Mouse (Mus musculus): ENCODE data around the gene Ms4a6c.

DNA sequence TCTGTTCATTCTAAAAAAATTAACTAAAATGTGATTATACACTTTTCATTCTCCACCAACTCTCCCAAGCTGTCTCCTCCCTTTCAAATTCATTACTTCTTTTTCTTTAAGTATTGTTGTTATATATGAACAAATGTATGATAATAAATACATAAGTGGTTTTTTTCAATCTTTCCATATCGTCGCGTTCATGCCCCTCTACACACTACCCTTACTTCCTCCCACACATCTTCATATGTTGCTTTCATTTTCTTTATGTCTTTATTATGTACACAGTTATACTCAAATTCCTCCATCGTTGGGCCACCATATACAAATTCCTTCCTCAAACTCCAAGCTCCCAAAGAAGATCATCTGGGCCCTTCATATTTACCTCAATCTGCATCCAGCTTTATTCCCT, 32.2 kb downstream of the Ms4a6c start:
- TF ChIP-seq TAL1 (IDR thresholded peaks at IDR 0.05; ENCODE audit: low read length) = no peak
- no peak for TF ChIP-seq GATA1 (IDR thresholded peaks at IDR 0.05; ENCODE audit: low read length)
